Mouse (Mus musculus): ENCODE results near the gene Ptprd.

DNA sequence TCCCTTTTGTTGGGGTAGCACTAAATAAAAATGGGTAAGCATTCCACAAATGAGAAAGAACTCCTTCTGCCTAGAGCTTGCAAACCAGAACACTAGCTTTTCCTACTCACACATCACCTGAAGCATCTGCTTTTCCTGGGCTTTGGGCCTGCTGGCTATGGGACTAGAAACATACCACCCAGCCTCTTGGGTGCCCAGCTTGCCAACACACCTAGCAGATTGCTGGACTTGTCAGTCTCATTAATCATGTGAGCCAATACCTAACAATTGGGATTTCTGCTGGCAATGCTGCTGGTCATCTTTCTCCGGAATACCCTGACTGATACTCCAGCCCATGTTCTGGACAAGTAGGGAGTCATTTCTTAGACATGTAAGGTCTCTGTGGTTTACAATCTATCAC, 1973.9 kb downstream of the Ptprd start:
- TF ChIP-seq HCFC1 (IDR thresholded peaks at IDR 0.05; ENCODE audit: borderline replicate concordance, insufficient read depth, low read length) (no peak), CHD2 (IDR thresholded peaks at IDR 0.05; ENCODE audit: low read depth, low read length) (no peak), ZC3H11A (IDR thresholded peaks at IDR 0.05; ENCODE audit: borderline replicate concordance, low read depth, low read length) (no peak), MAFK (IDR thresholded peaks at IDR 0.05; ENCODE audit: insufficient read depth, low read depth, low read length) (no peak)
